Mouse (Mus musculus) frontal cortex, adult 2 months (tissue): ENCODE measurements around the gene Lrrd1. TPM values are rescaled to one million over a fixed set of nuclear protein-coding genes. Genes with fewer than 3 reads are reported as not detected.
"Not testable (repeated sequence)": the region's sequence is repeated elsewhere in the genome, so short reads cannot be mapped to it uniquely, and the experiment has no call there.

ENCODE experiments used
- DNase-seq, 2 experiments: peaks; one replicate each; pipeline ENCODE4 v3.0.0; 2022; ENCODE audit warnings: low spot score in 1 of 2; ENCODE audit errors: extremely low spot score in 1 of 2
- polyA plus RNA-seq: library from polyadenylated mRNA; depleted of rRNA; stranded (reverse); fragments of >200 nt; gene quantifications from 2 replicates; pipeline ENCODE4 v1.2.3, GENCODE M21; 2012; rRNA removed

The Lrrd1 gene
- polyA plus RNA-seq: 0.06 and 0.08 TPM in 2 replicates

GRCm38 (mm10) chr5:3845026-3845425, at the start of gene Lrrd1:
TSS of gene Lrrd1 (plus strand) at chr5:3845173.
- peak in 1 of 2 experiments; percentile 12 for DNase-seq

- DNase-seq: not testable (repeated sequence)
Observed at GRCm38 (mm10) chr5:3797101-3797500, 47.9 kb upstream of the Lrrd1 start.

DNA sequence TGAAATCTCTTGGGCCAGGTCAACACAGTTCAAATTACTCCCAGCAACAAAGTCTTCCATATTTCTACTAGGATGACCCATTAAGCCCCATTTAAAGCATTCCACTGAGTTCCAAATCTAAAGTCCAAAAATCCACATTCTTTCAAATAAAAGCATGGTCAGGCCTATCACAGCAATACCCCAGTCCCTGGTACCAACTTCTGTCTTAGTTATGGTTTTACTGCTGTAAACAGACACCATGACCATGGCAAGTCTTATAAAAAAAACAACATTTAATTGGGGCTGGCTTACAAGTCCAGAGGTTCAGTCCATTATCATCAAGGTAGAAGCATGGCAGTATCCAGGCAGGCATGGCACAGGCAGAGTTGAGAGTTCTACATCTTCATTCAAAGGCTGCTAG, 46.3 kb upstream of the Lrrd1 start:
- not testable (repeated sequence) for DNase-seq

GRCm38 (mm10) chr5:3800041-3800440, 44.9 kb upstream of the Lrrd1 start:
- DNase-seq: no peak

DNA sequence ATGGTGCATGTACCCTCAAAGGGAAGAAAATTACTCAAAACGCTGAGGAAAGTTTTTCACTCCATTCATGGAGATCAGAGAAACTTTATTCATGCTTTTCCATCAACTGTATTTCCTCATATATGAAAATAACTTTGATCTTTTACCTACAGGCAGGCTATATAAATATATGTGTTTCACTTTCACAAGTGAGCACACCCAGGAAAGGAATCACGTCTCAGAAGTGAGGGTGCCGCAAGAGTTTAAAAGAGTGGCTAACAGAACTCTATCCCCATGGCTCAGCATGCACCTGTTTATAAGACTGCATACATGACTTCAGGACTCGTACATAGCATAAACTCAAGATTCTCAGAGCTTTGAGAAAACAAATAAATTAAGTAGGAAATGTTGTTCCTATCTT, 44.1 kb upstream of the Lrrd1 start:
- DNase-seq: no peak

GRCm38 (mm10) chr5:3801672-3802432, 43.1 kb upstream of the Lrrd1 start:
- DNase-seq: peak in 1 of 2 experiments; percentile 24

- DNase-seq: peak; percentile 75 to 91
Observed at GRCm38 (mm10) chr5:3802433-3803291, 42.3 kb upstream of the Lrrd1 start, which contains the start of the genes Ankib1 and Krit1. TSS of gene Ankib1 (minus strand) at chr5:3802925. TSS of gene Krit1 (plus strand) at chr5:3803184.

DNA sequence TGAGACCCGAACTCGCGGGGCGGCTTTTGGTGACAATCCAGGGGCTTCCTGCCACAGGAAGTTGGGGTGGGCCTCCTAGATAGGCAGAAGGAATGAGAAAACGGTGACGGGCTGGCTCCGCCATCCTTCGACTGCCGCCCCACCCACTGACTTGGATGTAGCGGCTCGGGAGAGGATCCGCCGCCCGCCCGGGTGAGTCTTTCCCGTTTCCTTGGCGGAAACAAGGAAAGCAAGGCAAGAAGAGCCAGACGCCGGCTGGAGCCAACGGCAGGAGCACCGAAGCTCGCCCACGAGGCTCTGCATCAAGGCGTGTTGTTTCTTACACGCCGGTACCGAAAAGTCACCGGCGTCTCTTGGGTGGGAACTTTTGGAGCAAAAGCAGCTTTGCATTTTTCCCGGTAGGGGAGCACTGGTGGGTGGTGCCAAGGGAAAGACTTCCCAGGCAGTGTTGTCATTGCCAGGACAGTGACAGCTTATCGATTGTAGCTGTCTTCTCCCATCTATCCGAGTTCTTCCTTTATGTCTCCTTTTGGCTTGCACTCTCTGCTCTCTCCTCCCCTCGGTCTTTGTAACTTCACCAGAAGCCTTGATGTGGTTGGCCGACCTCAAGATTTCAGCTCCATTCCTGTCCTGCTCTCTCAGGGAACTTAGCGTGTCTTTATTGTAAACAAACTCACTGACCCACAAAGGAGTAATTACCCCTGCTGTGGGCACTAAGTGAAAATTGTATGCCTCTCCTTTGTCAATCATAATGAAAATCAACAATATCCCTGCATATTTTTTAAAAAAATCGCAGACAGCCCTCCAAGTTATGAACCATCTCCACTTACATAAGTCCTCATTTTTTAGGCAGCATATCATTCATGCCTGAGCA, 41.4 kb upstream of the Lrrd1 start:
- DNase-seq: no peak

DNA sequence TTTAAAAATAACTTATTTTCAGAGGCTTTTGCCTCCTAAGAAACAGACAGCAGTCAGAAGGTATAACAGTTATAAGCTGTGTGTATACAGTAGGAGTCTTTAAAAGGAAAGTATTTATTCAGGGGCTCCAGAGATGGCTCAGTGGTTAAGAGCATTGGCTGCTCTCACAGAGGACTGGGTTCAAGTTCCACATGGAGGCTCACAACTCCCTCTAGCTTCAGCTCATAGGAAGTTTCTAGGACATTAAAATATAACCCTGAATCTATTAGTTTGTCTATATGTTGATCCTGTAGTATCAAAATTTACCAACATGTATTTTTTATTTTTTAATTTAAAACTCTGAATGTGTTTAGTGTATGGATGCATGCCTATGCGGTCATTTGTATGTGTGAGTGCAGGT, 36.5 kb upstream of the Lrrd1 start:
- DNase-seq: no peak

DNA sequence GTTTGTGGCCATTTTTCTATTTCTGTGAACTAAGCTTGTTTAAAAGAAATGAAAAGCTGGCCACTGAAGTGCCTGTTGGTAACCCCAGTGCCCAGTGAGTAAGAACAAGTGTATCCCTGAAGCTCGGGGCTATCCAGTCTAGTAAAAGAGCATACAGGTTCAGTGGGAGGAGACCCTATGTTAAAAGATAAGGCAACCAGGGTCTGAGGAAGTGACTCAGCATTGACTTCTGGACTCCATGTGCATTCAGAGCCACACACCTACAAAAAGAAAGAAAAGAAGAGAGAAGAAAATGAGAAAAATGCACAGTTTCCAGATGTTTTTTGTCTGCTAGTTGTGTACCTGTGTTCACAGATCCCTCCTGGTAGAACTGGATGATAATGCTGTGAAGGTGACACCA, 10.9 kb upstream of the Lrrd1 start:
- no peak for DNase-seq

- no peak for DNase-seq
Observed at GRCm38 (mm10) chr5:3870161-3870560, 25.2 kb downstream of the Lrrd1 start.

DNA sequence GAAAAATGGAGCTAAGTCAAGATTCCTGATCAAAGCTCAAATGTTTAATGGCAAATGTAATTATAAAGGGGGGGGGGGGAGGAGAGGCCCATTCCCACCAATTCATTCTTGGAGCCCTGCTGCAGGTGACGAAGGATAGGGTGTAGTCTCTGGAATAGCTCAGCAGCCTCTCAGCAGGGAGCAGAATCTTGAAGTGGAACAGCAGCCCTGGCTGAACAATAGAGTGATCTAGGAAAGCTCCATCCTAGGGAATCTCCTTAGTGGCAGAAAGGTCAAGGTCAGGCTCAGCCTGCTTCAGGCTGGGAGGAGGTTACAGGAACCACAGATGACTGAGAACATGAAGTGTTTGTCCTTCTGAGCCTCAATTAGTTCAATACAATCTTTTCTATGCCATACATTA, 27.4 kb downstream of the Lrrd1 start:
- no peak for DNase-seq

DNA sequence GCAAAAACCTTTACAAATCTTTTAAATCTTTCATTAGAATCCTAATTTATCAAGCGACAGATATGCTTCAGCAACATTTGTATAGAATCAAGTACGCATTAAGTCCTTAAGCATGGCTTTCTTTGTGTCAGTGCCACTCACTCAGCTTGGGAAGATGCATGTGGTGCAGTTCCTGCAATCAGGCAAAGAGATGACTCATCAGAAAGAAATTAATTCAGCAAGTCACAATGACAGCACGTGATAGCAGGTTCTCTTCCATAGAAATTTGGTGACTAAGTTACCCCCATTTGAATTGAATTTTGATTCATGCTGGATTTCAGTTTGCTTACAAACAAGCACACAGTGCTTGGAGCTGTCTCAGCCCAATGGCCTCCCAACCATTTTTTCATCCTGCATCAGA, 28.5 kb downstream of the Lrrd1 start:
- DNase-seq: peak in 1 of 2 experiments; percentile 16

GRCm38 (mm10) chr5:3886862-3887261, 41.9 kb downstream of the Lrrd1 start:
- DNase-seq: not testable (repeated sequence)

DNA sequence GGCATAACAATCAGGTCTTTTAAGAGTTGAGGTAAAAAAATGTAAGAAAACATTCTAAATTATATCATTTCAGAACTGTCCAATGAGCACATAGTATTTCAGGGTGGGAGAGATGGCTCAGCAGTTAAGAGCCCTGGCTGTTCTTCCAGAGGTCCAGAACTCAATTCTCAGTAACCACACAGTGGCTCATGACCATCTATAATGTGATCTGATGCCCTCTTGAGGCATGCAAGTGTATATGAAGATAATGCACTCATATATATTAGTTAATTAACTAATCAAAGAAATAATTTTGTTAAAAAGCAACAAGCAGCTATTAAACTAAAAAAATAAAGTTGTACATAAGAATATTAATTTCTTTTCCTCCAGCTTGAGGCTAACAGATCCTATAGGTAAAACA, 44.2 kb downstream of the Lrrd1 start:
- DNase-seq: no peak

DNA sequence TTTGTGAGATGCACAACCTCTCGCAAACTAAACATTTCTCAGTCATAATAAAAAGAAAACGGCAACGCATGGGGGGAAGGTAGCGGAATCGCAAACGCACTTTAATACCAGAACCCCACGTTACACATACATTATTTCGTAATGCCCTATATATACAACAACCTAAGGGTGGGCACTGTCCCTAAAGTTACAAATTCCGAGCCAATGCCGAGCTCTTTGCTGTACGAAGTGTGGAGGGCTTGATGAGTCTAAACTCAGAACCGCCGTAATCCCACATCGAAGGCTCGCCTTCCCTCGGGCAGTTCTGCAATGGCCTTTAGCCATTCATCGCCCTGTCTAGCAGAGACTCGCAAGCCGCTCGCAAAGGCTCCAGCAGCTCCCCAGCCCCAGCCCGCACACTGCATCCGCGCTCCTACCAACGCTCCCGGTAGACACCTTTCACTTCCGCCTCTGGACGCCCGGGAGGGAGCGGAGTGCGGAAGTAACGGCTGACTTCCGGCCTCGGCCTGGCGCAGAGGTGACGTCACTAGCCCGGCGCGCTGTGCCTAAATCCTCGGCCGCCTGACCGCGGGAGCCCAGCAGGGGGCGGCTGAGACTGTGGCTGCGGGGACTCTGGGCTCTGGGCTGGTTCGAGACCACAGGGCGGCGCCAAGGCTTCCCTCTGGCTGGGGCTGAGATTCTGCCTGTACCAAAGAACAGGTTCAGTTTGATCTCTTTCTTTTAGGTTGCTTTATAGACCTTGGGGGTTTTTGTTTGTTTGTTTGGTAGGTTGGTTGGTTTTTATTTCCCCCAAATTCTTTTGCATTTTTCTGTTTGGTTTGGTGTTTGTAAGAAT, 48.7 kb downstream of the Lrrd1 start, which contains the start of gene Mterf1a:
Gene Mterf1a (minus strand): TSS at position 475 of the 835 bp plus-strand sequence.
- peak; percentile 17 to 37 for DNase-seq

DNA sequence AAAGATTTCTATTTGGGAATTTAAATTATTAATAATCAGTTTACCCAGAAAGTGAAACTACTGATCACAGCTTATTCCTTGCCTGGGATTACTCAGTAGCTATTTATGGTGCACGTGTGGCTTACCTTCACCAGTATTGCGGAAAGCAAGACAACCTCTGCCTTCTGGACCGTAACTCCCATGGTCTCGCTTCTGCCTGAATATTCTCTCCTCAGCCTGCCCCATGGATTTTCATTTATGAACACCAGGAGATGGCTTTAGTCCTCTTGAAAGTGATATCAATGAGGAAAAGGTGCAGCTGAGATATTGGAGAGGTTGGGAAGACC, 49.3 kb downstream of the Lrrd1 start:
- DNase-seq: not testable (repeated sequence)

- no peak for DNase-seq
Observed at GRCm38 (mm10) chr5:3905471-3905870, 60.5 kb downstream of the Lrrd1 start.
